Mouse (Mus musculus): ENCODE data around the gene Gm37240.

DNA sequence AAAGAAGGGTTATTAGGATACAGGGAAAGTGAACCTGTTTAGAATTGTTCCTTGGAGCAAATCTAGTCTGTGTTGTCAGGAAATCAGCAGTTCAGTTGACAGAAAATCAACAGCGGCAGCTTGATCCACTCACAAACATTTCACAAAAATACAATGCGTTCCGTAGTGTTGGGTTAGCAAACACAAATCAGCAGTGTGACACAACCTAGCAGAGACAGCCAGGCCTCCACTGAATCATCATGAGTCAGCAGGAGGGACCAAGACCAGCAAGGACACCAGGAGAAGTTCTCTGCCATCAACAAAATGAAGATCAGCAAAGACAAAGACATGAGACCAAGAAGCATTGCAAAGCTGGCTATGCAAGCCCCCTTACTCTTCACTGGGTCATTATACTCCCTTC is 688.8 kb downstream of the Gm37240 start:
- TF ChIP-seq CTCF (IDR thresholded peaks at IDR 0.05; ENCODE audit: borderline replicate concordance, insufficient read depth, low read length) = no peak
- no peak for TF ChIP-seq POLR2A (IDR thresholded peaks at IDR 0.05; ENCODE audit: low read depth, low read length)
